Mouse (Mus musculus): ENCODE results near the gene Nlrx1.
A peak's percentile ranks its signal among the peaks of the same experiment; 100 is the strongest.

The Nlrx1 gene

GRCm38 (mm10) chr9:44268027-44268360, 405 bp downstream of the Nlrx1 start:
- peak; percentile 82 for DNase-seq (ENCODE audit: low spot score)

GRCm38 (mm10) chr9:44267319-44268026, 926 bp downstream of the Nlrx1 start:
- DNase-seq (ENCODE audit: low spot score): no peak

- no peak for DNase-seq (ENCODE audit: low spot score)
These were observed 1.7 kb downstream of the Nlrx1 start for GRCm38 (mm10) chr9:44266478-44267226.

GRCm38 (mm10) chr9:44261388-44261787, 7.0 kb downstream of the Nlrx1 start:
- no peak for DNase-seq (ENCODE audit: low spot score)

GRCm38 (mm10) chr9:44259014-44259413, 9.4 kb downstream of the Nlrx1 start:
- no peak for DNase-seq (ENCODE audit: low spot score)

- no peak for DNase-seq (ENCODE audit: low spot score)
These were observed 12.2 kb downstream of the Nlrx1 start for GRCm38 (mm10) chr9:44256213-44256612.

- DNase-seq (ENCODE audit: low spot score): no peak
These were observed 13.3 kb downstream of the Nlrx1 start for GRCm38 (mm10) chr9:44255136-44255521.

- DNase-seq (ENCODE audit: low spot score): no peak
These were observed 13.8 kb downstream of the Nlrx1 start for GRCm38 (mm10) chr9:44254508-44255135.

GRCm38 (mm10) chr9:44253441-44253840, 15.0 kb downstream of the Nlrx1 start:
- DNase-seq (ENCODE audit: low spot score): no peak

GRCm38 (mm10) chr9:44251314-44251713, 17.1 kb downstream of the Nlrx1 start, which contains the start of gene Pdzd3:
TSS of gene Pdzd3 (minus strand) at chr9:44251471.
- DNase-seq (ENCODE audit: low spot score): peak; percentile 82

GRCm38 (mm10) chr9:44250445-44250844, 18.0 kb downstream of the Nlrx1 start:
- DNase-seq (ENCODE audit: low spot score): no peak

GRCm38 (mm10) chr9:44249181-44250146, 18.9 kb downstream of the Nlrx1 start:
- DNase-seq (ENCODE audit: low spot score): peak; percentile 47

- DNase-seq (ENCODE audit: low spot score): no peak
These were observed 20.5 kb downstream of the Nlrx1 start for GRCm38 (mm10) chr9:44247907-44248306.

- peak; percentile 34 for DNase-seq (ENCODE audit: low spot score)
These were observed 24.8 kb downstream of the Nlrx1 start for GRCm38 (mm10) chr9:44243621-44244020.

- DNase-seq (ENCODE audit: low spot score): no peak
These were observed 27.0 kb downstream of the Nlrx1 start for GRCm38 (mm10) chr9:44241418-44241817.

- DNase-seq (ENCODE audit: low spot score): no peak
These were observed 27.5 kb downstream of the Nlrx1 start for GRCm38 (mm10) chr9:44240911-44241310.

- no peak for DNase-seq (ENCODE audit: low spot score)
These were observed 28.0 kb downstream of the Nlrx1 start, which contains the start of gene Ccdc153 for GRCm38 (mm10) chr9:44240399-44240798. TSS of gene Ccdc153 (plus strand) at chr9:44240676.

GRCm38 (mm10) chr9:44239447-44239846, 29.0 kb downstream of the Nlrx1 start:
- peak; percentile 33 for DNase-seq (ENCODE audit: low spot score)

GRCm38 (mm10) chr9:44238501-44239190, 29.8 kb downstream of the Nlrx1 start:
- DNase-seq (ENCODE audit: low spot score): no peak

GRCm38 (mm10) chr9:44237128-44237527, 31.3 kb downstream of the Nlrx1 start:
- DNase-seq (ENCODE audit: low spot score): no peak

GRCm38 (mm10) chr9:44236601-44237000, 31.8 kb downstream of the Nlrx1 start:
- DNase-seq (ENCODE audit: low spot score): no peak

Data from yolk sac, embryonic 10.5 days (tissue).